Mouse (Mus musculus): Measurements from ENCODE around the gene Cyp2c23.

Cyp2c23 gene

GRCm38 (mm10) chr19:44024921-44025585, 4.0 kb downstream of the Cyp2c23 start:
- DNase-seq (ENCODE audit: low spot score in 2 of 2) = no peak

- no peak for DNase-seq (ENCODE audit: low spot score in 2 of 2)
Measured at GRCm38 (mm10) chr19:44023066-44023465, 5.9 kb downstream of the Cyp2c23 start.

GRCm38 (mm10) chr19:44021502-44021901, 7.5 kb downstream of the Cyp2c23 start:
- no peak for DNase-seq (ENCODE audit: low spot score in 2 of 2)

- no peak for DNase-seq (ENCODE audit: low spot score in 2 of 2)
Measured at GRCm38 (mm10) chr19:44019739-44020138, 9.3 kb downstream of the Cyp2c23 start.

- DNase-seq (ENCODE audit: low spot score in 2 of 2) = no peak
Measured at GRCm38 (mm10) chr19:44013862-44014261, 15.1 kb downstream of the Cyp2c23 start.

GRCm38 (mm10) chr19:44008784-44009183, 20.2 kb downstream of the Cyp2c23 start:
- no peak for DNase-seq (ENCODE audit: low spot score in 2 of 2)

GRCm38 (mm10) chr19:44007186-44007585, 21.8 kb downstream of the Cyp2c23 start:
- peak; percentile 57 to 60 for DNase-seq (ENCODE audit: low spot score in 2 of 2)

- DNase-seq (ENCODE audit: low spot score in 2 of 2) = no peak
Measured at GRCm38 (mm10) chr19:44005025-44005424, 24.0 kb downstream of the Cyp2c23 start.

GRCm38 (mm10) chr19:44004261-44004660, 24.7 kb downstream of the Cyp2c23 start:
- no peak for DNase-seq (ENCODE audit: low spot score in 2 of 2)

GRCm38 (mm10) chr19:44000720-44001119, 28.3 kb downstream of the Cyp2c23 start:
- DNase-seq (ENCODE audit: low spot score in 2 of 2) = peak in 1 of 2 experiments; percentile 34

GRCm38 (mm10) chr19:44000061-44000460, 28.9 kb downstream of the Cyp2c23 start:
- DNase-seq (ENCODE audit: low spot score in 2 of 2) = no peak

GRCm38 (mm10) chr19:43998802-43999527, 30.0 kb downstream of the Cyp2c23 start:
- DNase-seq (ENCODE audit: low spot score in 2 of 2) = no peak

GRCm38 (mm10) chr19:43998101-43998500, 30.9 kb downstream of the Cyp2c23 start:
- DNase-seq (ENCODE audit: low spot score in 2 of 2) = peak; percentile 72 to 80

GRCm38 (mm10) chr19:43995427-43995826, 33.6 kb downstream of the Cyp2c23 start:
- DNase-seq (ENCODE audit: low spot score in 2 of 2) = no peak

- no peak for DNase-seq (ENCODE audit: low spot score in 2 of 2)
Measured at GRCm38 (mm10) chr19:43992464-43992863, 36.5 kb downstream of the Cyp2c23 start.

- DNase-seq (ENCODE audit: low spot score in 2 of 2) = no peak
Measured at GRCm38 (mm10) chr19:43990362-43990761, 38.6 kb downstream of the Cyp2c23 start.

- no peak for DNase-seq (ENCODE audit: low spot score in 2 of 2)
Measured at GRCm38 (mm10) chr19:43986069-43986794, 42.8 kb downstream of the Cyp2c23 start, which contains the start of gene Cpn1. Cpn1 (minus strand) TSS chr19:43986556.

GRCm38 (mm10) chr19:43981992-43982391, 47.0 kb downstream of the Cyp2c23 start:
- no peak for DNase-seq (ENCODE audit: low spot score in 2 of 2)

GRCm38 (mm10) chr19:43980711-43981110, 48.3 kb downstream of the Cyp2c23 start:
- no peak for DNase-seq (ENCODE audit: low spot score in 2 of 2)

- no peak for DNase-seq (ENCODE audit: low spot score in 2 of 2)
Measured at GRCm38 (mm10) chr19:43977799-43978198, 51.2 kb downstream of the Cyp2c23 start.

- DNase-seq (ENCODE audit: low spot score in 2 of 2) = no peak
Measured at GRCm38 (mm10) chr19:43976661-43977060, 52.3 kb downstream of the Cyp2c23 start.

GRCm38 (mm10) chr19:43974221-43974620, 54.8 kb downstream of the Cyp2c23 start:
- DNase-seq (ENCODE audit: low spot score in 2 of 2) = no peak

Measured in right cerebral cortex, adult 2 months (tissue).